10 mouse cellular contexts compared by ENCODE assay signal in the genomic region with DNA sequence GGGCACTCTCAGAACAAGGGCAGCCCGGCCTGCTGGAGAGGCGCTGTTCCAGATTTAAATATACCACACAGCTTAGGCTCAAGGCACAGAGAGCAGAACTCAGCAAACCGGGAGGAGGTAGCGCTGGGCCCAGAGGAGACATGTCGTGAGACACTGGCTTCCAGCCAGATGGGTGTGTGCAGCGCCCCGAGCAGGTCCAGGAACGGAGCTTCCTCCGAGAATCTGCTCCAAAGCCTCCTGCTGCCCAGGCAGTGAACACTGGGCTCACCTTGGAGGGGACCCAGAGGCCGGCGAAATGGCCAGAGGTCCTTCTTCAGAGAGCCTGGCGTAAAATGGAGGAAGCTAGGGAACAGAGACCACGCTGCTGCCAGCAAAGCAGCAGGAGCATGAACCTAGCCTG.
DNase-seq lines count a peak whose midpoint lies in the region; ATAC-seq and TF ChIP-seq lines count a peak whose summit lies in the region.
"Had no signal": no experiment of that assay in that cellular context is flagged by ENCODE, and none has a peak within 500 bp of the region (broad histone marks: within the 10 kb centered on the region; RNA-seq: fewer than 3 reads in every experiment).

No protein-coding gene starts in this region.

- peaks cover 9% of the 10 kb centered on the region for H3K4me1 ChIP-seq in neural tube, embryonic 15.5 days
- no peaks in the 10 kb centered on the region for H3K4me1 ChIP-seq in liver, postnatal 0 days (ENCODE audit: insufficient read depth)

- H3K9me3 ChIP-seq in neural tube, embryonic 15.5 days (replicated peaks): no peaks in the 10 kb centered on the region
- no peaks in the 10 kb centered on the region for H3K9me3 ChIP-seq in liver, postnatal 0 days (ENCODE audit: low read length)

- peak overlapping the region; percentile 29 for H3K4me2 ChIP-seq in neural tube, embryonic 15.5 days
- H3K4me2 ChIP-seq in liver, postnatal 0 days (ENCODE audit: low read depth, low read length): no peak overlapping the region

- TF ChIP-seq EP300 in liver, postnatal 0 days (IDR thresholded peaks at IDR 0.05; ENCODE audit: low read depth): no peak

- H3K36me3 ChIP-seq in neural tube, embryonic 15.5 days: no peaks in the 10 kb centered on the region
- no peaks in the 10 kb centered on the region for H3K36me3 ChIP-seq in liver, postnatal 0 days (replicated peaks; ENCODE audit: insufficient read depth, low read length)
- H3K36me3 ChIP-seq: G1E had no signal

- peak; percentile 22 for DNase-seq in layer of hippocampus, adult 11-12 months (ENCODE audit: low spot score)
- DNase-seq in layer of hippocampus, adult 9-10 months (ENCODE audit: low spot score): no peak
- DNase-seq in brain, embryonic 14.5 days (ENCODE audit: low read depth): peak; percentile 79
- peak; percentile 41 for DNase-seq in heart, adult 8-10 months (ENCODE audit: low spot score)
- DNase-seq in kidney, postnatal 36 days: peak; percentile 61 to 77
- DNase-seq in liver, postnatal 0 days: no peak
- no peak for DNase-seq in thymus, adult 18-20 months

- no peak overlapping the region; the same call in 1 of the 2 replicates for H3K9ac ChIP-seq in neural tube, embryonic 15.5 days (replicated peaks)
- H3K9ac ChIP-seq in liver, postnatal 0 days (replicated peaks): no peak overlapping the region
- H3K9ac ChIP-seq: liver, embryonic 14.5 days had no signal

- WGBS in neural tube, embryonic 15.5 days: 45% methylated on average over 13 of the region's 13 CpGs
- WGBS in liver, postnatal 0 days (ENCODE audit: insufficient replicate concordance): 66% methylated on average over 13 of the region's 13 CpGs

- H3K27me3 ChIP-seq in neural tube, embryonic 15.5 days (replicated peaks): no peaks in the 10 kb centered on the region
- H3K27me3 ChIP-seq in liver, postnatal 0 days (ENCODE audit: insufficient read depth, low read length): no peaks in the 10 kb centered on the region

- no peak overlapping the region for H3K4me3 ChIP-seq in neural tube, embryonic 15.5 days (replicated peaks)
- H3K4me3 ChIP-seq in liver, postnatal 0 days (ENCODE audit: low read depth, low read length): no peak overlapping the region

- no peak for TF ChIP-seq POLR2A in brain, embryonic 14.5 days (IDR thresholded peaks at IDR 0.05; ENCODE audit: borderline replicate concordance, extremely low read depth, insufficient read depth, insufficient read length, poor library complexity, severe bottlenecking)

- TF ChIP-seq CTCF in brain, embryonic 14.5 days (IDR thresholded peaks at IDR 0.05; ENCODE audit: borderline replicate concordance, extremely low read depth, insufficient read depth, insufficient read length): no peak
- TF ChIP-seq CTCF in liver, postnatal 0 days (IDR thresholded peaks at IDR 0.05; ENCODE audit: low read depth): no peak

- 0 out of 2 replicates have a peak, but pooled peaks have one; percentile 41 for ATAC-seq in neural tube, embryonic 15.5 days (ENCODE audit: low FRiP score)
- no peak for ATAC-seq in liver, postnatal 0 days

- H3K27ac ChIP-seq in neural tube, embryonic 15.5 days (replicated peaks): 0 out of 2 replicates have a peak overlapping the region, but pooled peaks have one; percentile 19
- H3K27ac ChIP-seq in liver, postnatal 0 days (ENCODE audit: low read depth): no peak overlapping the region
- H3K27ac ChIP-seq: liver, embryonic 14.5 days had no signal

Comparison
In these comparisons a context has a peak if more than half of its experiments do, and no peak if none do; other contexts are left out.
1. DNase-seq: peak in layer of hippocampus, adult 11-12 months (single experiment), brain, embryonic 14.5 days (single experiment), heart, adult 8-10 months (single experiment) and kidney, postnatal 36 days (2 of 2); none in layer of hippocampus, adult 9-10 months (single experiment), liver, postnatal 0 days (single experiment) and thymus, adult 18-20 months (0 of 2).